Mouse (Mus musculus): ENCODE results near the gene Mecp2. TPM values are rescaled to one million over a fixed set of nuclear protein-coding genes. Genes with fewer than 3 reads are reported as not detected.

Mecp2 gene
- polyA plus RNA-seq, 1 experiment from 2014 or later: 12.4 TPM

- DNase-seq (ENCODE audit: low spot score) (no peak), ATAC-seq (replicated peaks; ENCODE audit: insufficient number of reproducible peaks, low FRiP score, low TSS enrichment, low read depth) (no peak)
- WGBS: 70% methylated on average over 2 of the region's 2 CpGs
Measured at GRCm38 (mm10) chrX:74003644-74004043, 131.5 kb downstream of the Mecp2 start.

GRCm38 (mm10) chrX:74001024-74001423 lies 134.1 kb downstream of the Mecp2 start:
- Histone ChIP-seq H3K9me3 (replicated peaks; ENCODE audit: control insufficient read depth, low read length) (no peaks in the 10 kb centered on the region), H3K36me3 (replicated peaks; ENCODE audit: control insufficient read depth, insufficient read depth, low read depth, low read length) (no peaks in the 10 kb centered on the region), H3K27ac (replicated peaks; ENCODE audit: low read depth, low read length) (no peak overlapping the region), H3K27me3 (ENCODE audit: control insufficient read depth, insufficient read depth, low read length) (no peaks in the 10 kb centered on the region), H3K4me2 (ENCODE audit: low read depth, low read length) (no peak overlapping the region), H3K9ac (replicated peaks; ENCODE audit: low read length) (no peak overlapping the region), H3K4me1 (ENCODE audit: control insufficient read depth, insufficient read depth, low read length) (no peaks in the 10 kb centered on the region), H3K4me3 (ENCODE audit: low read depth, low read length) (no peak overlapping the region)
- 79% methylated on average over 3 of the region's 3 CpGs for WGBS
- DNase-seq (ENCODE audit: low spot score) (no peak), ATAC-seq (replicated peaks; ENCODE audit: insufficient number of reproducible peaks, low FRiP score, low TSS enrichment, low read depth) (no peak)

More at GRCm38 (mm10) chrX:74003644-74004043, 131.5 kb downstream of the Mecp2 start:
- Histone ChIP-seq H3K9ac (replicated peaks; ENCODE audit: low read length) (no peak overlapping the region), H3K9me3 (replicated peaks; ENCODE audit: control insufficient read depth, low read length) (no peaks in the 10 kb centered on the region), H3K4me1 (ENCODE audit: control insufficient read depth, insufficient read depth, low read length) (no peaks in the 10 kb centered on the region), H3K27ac (replicated peaks; ENCODE audit: low read depth, low read length) (no peak overlapping the region), H3K27me3 (ENCODE audit: control insufficient read depth, insufficient read depth, low read length) (no peaks in the 10 kb centered on the region), H3K4me2 (ENCODE audit: low read depth, low read length) (no peak overlapping the region), H3K36me3 (replicated peaks; ENCODE audit: control insufficient read depth, insufficient read depth, low read depth, low read length) (no peaks in the 10 kb centered on the region), H3K4me3 (ENCODE audit: low read depth, low read length) (no peak overlapping the region)

- no peak overlapping the region for H3K4me3 ChIP-seq (ENCODE audit: low read depth, low read length)
- no peak overlapping the region for H3K4me2 ChIP-seq (ENCODE audit: low read depth, low read length)
- 31% methylated on average over 8 of the region's 8 CpGs for WGBS
- no peaks in the 10 kb centered on the region for H3K36me3 ChIP-seq (replicated peaks; ENCODE audit: control insufficient read depth, insufficient read depth, low read depth, low read length)
- H3K9ac ChIP-seq (replicated peaks; ENCODE audit: low read length): no peak overlapping the region
- H3K4me1 ChIP-seq (ENCODE audit: control insufficient read depth, insufficient read depth, low read length): no peaks in the 10 kb centered on the region
- peak; percentile 69 for DNase-seq (ENCODE audit: low spot score)
- no peak overlapping the region for H3K27ac ChIP-seq (replicated peaks; ENCODE audit: low read depth, low read length)
- no peaks in the 10 kb centered on the region for H3K27me3 ChIP-seq (ENCODE audit: control insufficient read depth, insufficient read depth, low read length)
- no peaks in the 10 kb centered on the region for H3K9me3 ChIP-seq (replicated peaks; ENCODE audit: control insufficient read depth, low read length)
- no peak for ATAC-seq (replicated peaks; ENCODE audit: insufficient number of reproducible peaks, low FRiP score, low TSS enrichment, low read depth)
Measured at GRCm38 (mm10) chrX:73998911-73999869, 136.0 kb downstream of the Mecp2 start.

GRCm38 (mm10) chrX:73977783-73978182 lies 157.4 kb downstream of the Mecp2 start:
- ATAC-seq (replicated peaks; ENCODE audit: insufficient number of reproducible peaks, low FRiP score, low TSS enrichment, low read depth) (no peak), DNase-seq (ENCODE audit: low spot score) (no peak)
- H3K4me2 ChIP-seq (ENCODE audit: low read depth, low read length): no peak overlapping the region
- WGBS: 94% methylated on average over 1 of the region's 1 CpGs
- H3K9ac ChIP-seq (replicated peaks; ENCODE audit: low read length): no peak overlapping the region
- H3K36me3 ChIP-seq (replicated peaks; ENCODE audit: control insufficient read depth, insufficient read depth, low read depth, low read length): no peaks in the 10 kb centered on the region
- H3K27me3 ChIP-seq (ENCODE audit: control insufficient read depth, insufficient read depth, low read length): no peaks in the 10 kb centered on the region
- no peak overlapping the region for H3K4me3 ChIP-seq (ENCODE audit: low read depth, low read length)
- H3K9me3 ChIP-seq (replicated peaks; ENCODE audit: control insufficient read depth, low read length): no peaks in the 10 kb centered on the region
- no peaks in the 10 kb centered on the region for H3K4me1 ChIP-seq (ENCODE audit: control insufficient read depth, insufficient read depth, low read length)
- no peak overlapping the region for H3K27ac ChIP-seq (replicated peaks; ENCODE audit: low read depth, low read length)

MicroRNA genes within 50 kb of the gene (microRNA counts, 519-probe panel; counts per million panel counts)
- microRNA mmu-miR-718: not detected

Small RNAs within 50 kb of the gene (microRNA-seq; reads per million reads assigned to microRNA genes)
- gene Mir5132 (ENCODE audit: borderline number of aligned reads): 4.7 reads per million, percentile 2 among the genes with 10 or more reads in this experiment
- not detected for gene Mir718 (ENCODE audit: borderline number of aligned reads)

Other genes with a start within 250 kb of the Mecp2 start
- gene Avpr2, start 243.3 kb downstream of the Mecp2 start, polyA plus RNA-seq (2014; fragmentation: Nextera tagmentation; extraction: Ambion mirVana): 0.25 TPM in 1 of 2 replicates, not detected in the other
- 6.6 and 10.8 TPM in 2 replicates for gene L1cam, start 239.3 kb downstream of the Mecp2 start, polyA plus RNA-seq (2014; fragmentation: Nextera tagmentation; extraction: Ambion mirVana)
- 1.5 and 2.0 TPM in 2 replicates for gene Arhgap4, start 213.5 kb downstream of the Mecp2 start, polyA plus RNA-seq (2014; fragmentation: Nextera tagmentation; extraction: Ambion mirVana)
- 154 and 159 TPM in 2 replicates for gene Naa10, start 213.4 kb downstream of the Mecp2 start, polyA plus RNA-seq (2014; fragmentation: Nextera tagmentation; extraction: Ambion mirVana)
- 20.3 and 24.3 TPM in 2 replicates for gene Renbp, start 204.5 kb downstream of the Mecp2 start, polyA plus RNA-seq (2014; fragmentation: Nextera tagmentation; extraction: Ambion mirVana)
- 71.4 and 77.2 TPM in 2 replicates for gene Hcfc1, start 169.0 kb downstream of the Mecp2 start, polyA plus RNA-seq (2014; fragmentation: Nextera tagmentation; extraction: Ambion mirVana)
- 28.0 and 31.3 TPM in 2 replicates for gene Irak1, start 111.4 kb downstream of the Mecp2 start, polyA plus RNA-seq (2014; fragmentation: Nextera tagmentation; extraction: Ambion mirVana)
- gene Opn1mw, start 7.9 kb downstream of the Mecp2 start, polyA plus RNA-seq (2014; fragmentation: Nextera tagmentation; extraction: Ambion mirVana): not detected in 2 replicates
- not detected in 2 replicates for gene Tex28, start 32.5 kb upstream of the Mecp2 start, polyA plus RNA-seq (2014; fragmentation: Nextera tagmentation; extraction: Ambion mirVana)
- gene Tktl1, start 41.9 kb upstream of the Mecp2 start, polyA plus RNA-seq (2014; fragmentation: Nextera tagmentation; extraction: Ambion mirVana): not detected in 2 replicates
- 267 and 289 TPM in 2 replicates for gene Flna, start 114.5 kb upstream of the Mecp2 start, polyA plus RNA-seq (2014; fragmentation: Nextera tagmentation; extraction: Ambion mirVana)
- gene Emd, start 119.3 kb upstream of the Mecp2 start, polyA plus RNA-seq (2014; fragmentation: Nextera tagmentation; extraction: Ambion mirVana): 29.3 and 31.8 TPM in 2 replicates
- 846 and 890 TPM in 2 replicates for gene Rpl10, start 135.4 kb upstream of the Mecp2 start, polyA plus RNA-seq (2014; fragmentation: Nextera tagmentation; extraction: Ambion mirVana)
- gene Taz, start 146.5 kb upstream of the Mecp2 start, polyA plus RNA-seq (2014; fragmentation: Nextera tagmentation; extraction: Ambion mirVana): 62.0 and 65.2 TPM in 2 replicates
- 4.2 and 5.2 TPM in 2 replicates for gene Dnase1l1, start 147.0 kb upstream of the Mecp2 start, polyA plus RNA-seq (2014; fragmentation: Nextera tagmentation; extraction: Ambion mirVana)
- 93.0 and 107 TPM in 2 replicates for gene Atp6ap1, start 161.7 kb upstream of the Mecp2 start, polyA plus RNA-seq (2014; fragmentation: Nextera tagmentation; extraction: Ambion mirVana)
- 231 and 262 TPM in 2 replicates for gene Gdi1, start 169.6 kb upstream of the Mecp2 start, polyA plus RNA-seq (2014; fragmentation: Nextera tagmentation; extraction: Ambion mirVana)
- 56.4 and 56.6 TPM in 2 replicates for gene Fam50a, start 177.7 kb upstream of the Mecp2 start, polyA plus RNA-seq (2014; fragmentation: Nextera tagmentation; extraction: Ambion mirVana)
- 11.2 and 11.3 TPM in 2 replicates for gene Plxna3, start 193.7 kb upstream of the Mecp2 start, polyA plus RNA-seq (2014; fragmentation: Nextera tagmentation; extraction: Ambion mirVana)
- gene Lage3, start 218.3 kb upstream of the Mecp2 start, polyA plus RNA-seq (2014; fragmentation: Nextera tagmentation; extraction: Ambion mirVana): 128 and 130 TPM in 2 replicates
- gene Ubl4a, start 237.9 kb upstream of the Mecp2 start, polyA plus RNA-seq (2014; fragmentation: Nextera tagmentation; extraction: Ambion mirVana): 63.2 and 65.7 TPM in 2 replicates
- 11.4 and 13.6 TPM in 2 replicates for gene Slc10a3, start 238.0 kb upstream of the Mecp2 start, polyA plus RNA-seq (2014; fragmentation: Nextera tagmentation; extraction: Ambion mirVana)